Mouse (Mus musculus) MEL (cell line): ENCODE data around the gene Mad2l2. TPM values are rescaled to one million over a fixed set of nuclear protein-coding genes. Genes with fewer than 3 reads are reported as not detected.

Experiments used
- DNase-seq: peaks from one replicate; pipeline ENCODE4 v3.0.0; 2011; ENCODE audit warnings: low read depth, low spot score
- H3K27ac ChIP-seq: 2 replicates; pipeline ENCODE4 v1.5.1; 2012; ENCODE audit warnings: low read depth, mild to moderate bottlenecking, control low read depth, low read length, moderate library complexity; ENCODE audit not compliant: control insufficient read depth
- H3K27me3 ChIP-seq, 2 experiments: fragments of 150-350 bp in 1 of 2; sonication (generic) in 1 of 2; 2 replicates each; pipeline ENCODE4 v1.6.1; 2012; ENCODE audit warnings: low read length in 2 of 2, mild to moderate bottlenecking in 2 of 2, improper control_type of control experiment in 1 of 2, moderate library complexity in 1 of 2; ENCODE audit not compliant: insufficient read depth in 2 of 2, control insufficient read depth in 1 of 2
- H3K36me3 ChIP-seq, 2 experiments: 2 replicates each; pipeline ENCODE4 v1.6.1; 2012 to 2014; ENCODE audit warnings: low read length in 2 of 2, improper control_type of control experiment in 1 of 2, inconsistent platforms in 1 of 2, mild to moderate bottlenecking in 1 of 2; ENCODE audit not compliant: insufficient read depth in 2 of 2, control insufficient read depth in 1 of 2
- H3K4me1 ChIP-seq, 2 experiments: fragments of 150-350 bp in 1 of 2; sonication (generic) in 1 of 2; 2 replicates each; pipeline ENCODE4 v1.6.1; 2012; ENCODE audit warnings: low read length in 2 of 2, improper control_type of control experiment in 1 of 2, mild to moderate bottlenecking in 1 of 2; ENCODE audit not compliant: insufficient read depth in 2 of 2, control insufficient read depth in 1 of 2
- H3K4me3 ChIP-seq, 2 experiments: fragments of 150-350 bp in 1 of 2; sonication (generic) in 1 of 2; 2 replicates each; pipeline ENCODE4 v1.5.1; 2012; ENCODE audit warnings: low read depth in 2 of 2, low read length in 2 of 2, mild to moderate bottlenecking in 2 of 2, moderate library complexity in 2 of 2, control low read depth in 1 of 2, improper control_type of control experiment in 1 of 2; ENCODE audit not compliant: control insufficient read depth in 1 of 2, insufficient read depth in 1 of 2
- H3K79me2 ChIP-seq: 2 replicates; pipeline ENCODE4 v1.6.1; 2012; ENCODE audit warnings: mild to moderate bottlenecking, low read length, moderate library complexity; ENCODE audit not compliant: control insufficient read depth, poor library complexity, insufficient read depth
- H3K9ac ChIP-seq: 2 replicates; pipeline ENCODE4 v1.6.1; 2012; ENCODE audit warnings: low read depth, mild to moderate bottlenecking, control low read depth, low read length, moderate library complexity; ENCODE audit not compliant: control insufficient read depth, poor library complexity, severe bottlenecking
- H3K9me3 ChIP-seq: fragments of 150-350 bp; sonication (generic); replicated peaks from 2 replicates; pipeline ENCODE4 v1.6.1; 2012; ENCODE audit warnings: mild to moderate bottlenecking, low read length, improper control_type of control experiment, moderate library complexity; ENCODE audit not compliant: insufficient read depth
- CHD2 ChIP-seq: IDR thresholded peaks from 2 replicates; pipeline ENCODE4 v1.6.1; 2011; ENCODE audit warnings: low read length, improper control_type of control experiment
- CTCF ChIP-seq, 3 experiments: IDR thresholded peaks in 2 of 3; conservative IDR thresholded peaks in 1 of 3; 2 replicates each; pipeline ENCODE4 v1.5.1; 2011 to 2012; ENCODE audit warnings: low read length in 3 of 3, low read depth in 2 of 3, mild to moderate bottlenecking in 2 of 3, improper control_type of control experiment in 1 of 3, inconsistent platforms in 1 of 3, mixed read lengths in 1 of 3, moderate library complexity in 1 of 3; ENCODE audit not compliant: control insufficient read depth in 1 of 3, insufficient read depth in 1 of 3, poor library complexity in 1 of 3, severe bottlenecking in 1 of 3
- HCFC1 ChIP-seq: IDR thresholded peaks from 2 replicates; pipeline ENCODE4 v1.6.1; 2012; ENCODE audit warnings: low read depth, mild to moderate bottlenecking, inconsistent platforms, low read length, improper control_type of control experiment, moderate library complexity
- JUND ChIP-seq: IDR thresholded peaks from 2 replicates; pipeline ENCODE4 v1.6.1; 2011; ENCODE audit warnings: low read depth, mild to moderate bottlenecking, improper control_type of control experiment, low read length
- MAFK ChIP-seq: IDR thresholded peaks from 2 replicates; pipeline ENCODE4 v1.6.1; 2011; ENCODE audit warnings: low read depth, mild to moderate bottlenecking, low read length, improper control_type of control experiment, borderline replicate concordance
- MAX ChIP-seq: IDR thresholded peaks from 2 replicates; pipeline ENCODE4 v1.6.1; 2011; ENCODE audit warnings: low read length, improper control_type of control experiment
- MYB ChIP-seq: IDR thresholded peaks from 2 replicates; pipeline ENCODE4 v1.6.1; 2011; ENCODE audit warnings: mild to moderate bottlenecking, low read depth, low read length, improper control_type of control experiment
- MYC ChIP-seq: IDR thresholded peaks from 2 replicates; pipeline ENCODE4 v1.6.1; 2011; ENCODE audit warnings: low read depth, mild to moderate bottlenecking, low read length, improper control_type of control experiment, moderate library complexity
- RAD21 ChIP-seq: IDR thresholded peaks from 2 replicates; pipeline ENCODE4 v1.6.1; 2011; ENCODE audit warnings: mild to moderate bottlenecking, low read depth, low read length, improper control_type of control experiment
- SIN3A ChIP-seq: IDR thresholded peaks from 2 replicates; pipeline ENCODE4 v1.6.1; 2012; ENCODE audit warnings: low read length, improper control_type of control experiment, inconsistent platforms
- SMC3 ChIP-seq: IDR thresholded peaks from 2 replicates; pipeline ENCODE4 v1.6.1; 2011; ENCODE audit warnings: low read depth, low read length, improper control_type of control experiment
- TAL1 ChIP-seq: IDR thresholded peaks from 2 replicates; pipeline ENCODE4 v1.6.1; 2012; ENCODE audit warnings: mild to moderate bottlenecking, inconsistent platforms, low read length, moderate library complexity, mixed read lengths
- TCF12 ChIP-seq: IDR thresholded peaks from 2 replicates; pipeline ENCODE4 v1.6.1; 2014; ENCODE audit warnings: low read depth, mild to moderate bottlenecking, inconsistent platforms, low read length, improper control_type of control experiment, moderate library complexity
- UBTF ChIP-seq: IDR thresholded peaks from 2 replicates; pipeline ENCODE4 v1.6.1; 2012; ENCODE audit warnings: low read depth, mild to moderate bottlenecking, inconsistent platforms, low read length, improper control_type of control experiment, moderate library complexity, borderline replicate concordance; ENCODE audit not compliant: insufficient read depth
- USF2 ChIP-seq, 2 experiments: IDR thresholded peaks; 2 replicates each; pipeline ENCODE4 v1.6.1; 2011 to 2012; ENCODE audit warnings: improper control_type of control experiment in 2 of 2, low read length in 2 of 2, borderline replicate concordance in 1 of 2, inconsistent platforms in 1 of 2, low read depth in 1 of 2, mild to moderate bottlenecking in 1 of 2; ENCODE audit not compliant: insufficient read depth in 1 of 2
- ZC3H11A ChIP-seq: IDR thresholded peaks from 2 replicates; pipeline ENCODE4 v1.6.1; 2012; ENCODE audit warnings: low read depth, mild to moderate bottlenecking, inconsistent platforms, low read length, improper control_type of control experiment
- ZKSCAN1 ChIP-seq: IDR thresholded peaks from 2 replicates; pipeline ENCODE4 v1.6.1; 2012; ENCODE audit warnings: low read depth, mild to moderate bottlenecking, inconsistent platforms, low read length, improper control_type of control experiment, moderate library complexity
- ZNF384 ChIP-seq: IDR thresholded peaks from 2 replicates; pipeline ENCODE4 v1.6.1; 2012; ENCODE audit warnings: low read depth, mild to moderate bottlenecking, inconsistent platforms, low read length, improper control_type of control experiment
- polyA plus RNA-seq, 2 experiments: library from polyadenylated mRNA; stranded (reverse) in 1 of 2; unstranded in 1 of 2; fragments of >175 nt in 1 of 2; fragments of >200 nt in 1 of 2; gene quantifications; 2 replicates each; pipeline versions ENCODE4 v1.2.1 to v1.2.4; 2012; ENCODE audit warnings: low replicate concordance in 2 of 2, low read depth in 1 of 2; ENCODE audit not compliant: insufficient read length in 2 of 2, insufficient read depth in 1 of 2, missing spikeins in 1 of 2
- total RNA-seq: library from RNA; depleted of rRNA; stranded (reverse); fragments of 300-350 nt; gene quantifications from 2 replicates; pipeline ENCODE4 v1.2.3, GENCODE M21; 2012

The Mad2l2 gene
- total and polyA plus RNA-seq, 3 experiments, result 28.6 to 44.8 TPM; not detected in 1

DNA sequence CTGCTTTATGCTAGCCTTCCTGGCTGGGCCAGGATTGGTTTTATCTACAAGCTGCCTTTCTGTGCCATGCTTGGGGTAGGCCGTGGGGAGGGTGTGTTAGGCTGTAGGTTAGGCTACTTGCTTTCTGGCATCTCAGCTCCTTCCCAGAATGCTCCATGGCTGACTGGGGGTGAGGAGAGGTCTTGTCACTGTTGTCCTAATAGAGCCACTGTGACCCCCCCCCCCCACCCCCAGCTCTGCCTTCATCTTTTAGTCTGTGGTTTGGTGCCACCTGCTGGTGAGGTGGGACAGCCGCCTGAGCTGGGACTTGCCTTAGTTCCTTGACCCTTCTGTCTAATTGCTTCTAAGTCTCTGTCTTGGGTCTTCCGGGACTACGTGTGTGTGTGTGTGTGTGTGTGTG lies 36.8 kb downstream of the Mad2l2 start:
- no peaks in the 10 kb centered on the region for H3K36me3 ChIP-seq
- no peaks in the 10 kb centered on the region for H3K9me3 ChIP-seq
- no peaks in the 10 kb centered on the region for H3K79me2 ChIP-seq
- H3K27ac ChIP-seq, result no peak overlapping the region
- no peak overlapping the region for H3K9ac ChIP-seq
- H3K4me1 ChIP-seq, result no peaks in the 10 kb centered on the region; a peak in 2 of 4 replicates
- TF ChIP-seq SIN3A, result no peak
- TF ChIP-seq ZKSCAN1, result no peak
- no peak for TF ChIP-seq USF2 (IDR thresholded peaks at IDR 0.05; ENCODE audit: borderline replicate concordance in 1 of 2, insufficient read depth in 1 of 2, low read depth in 1 of 2, low read length in 2 of 2)
- TF ChIP-seq ZC3H11A, result 0 out of 2 replicates have a peak, but pooled peaks have one; percentile 22
- TF ChIP-seq CHD2, result no peak
- peak in 2 of 3 experiments; percentile 70 to 78; a peak in 5 of 6 replicates for TF ChIP-seq CTCF (IDR thresholded peaks at IDR 0.05 in 2 of 3, conservative IDR thresholded peaks at IDR 0.05 in 1 of 3; ENCODE audit: control insufficient read depth in 1 of 3, insufficient read depth in 1 of 3, low read depth in 2 of 3, low read length in 3 of 3, poor library complexity in 1 of 3, severe bottlenecking in 1 of 3)
- TF ChIP-seq TCF12, result no peak
- TF ChIP-seq RAD21, result peak; percentile 57
- TF ChIP-seq UBTF, result no peak
- TF ChIP-seq MYB, result no peak
- TF ChIP-seq SMC3, result peak; percentile 74
- H3K4me3 ChIP-seq, result no peak overlapping the region
- no peaks in the 10 kb centered on the region for H3K27me3 ChIP-seq
- DNase-seq, result peak; percentile 61

DNA sequence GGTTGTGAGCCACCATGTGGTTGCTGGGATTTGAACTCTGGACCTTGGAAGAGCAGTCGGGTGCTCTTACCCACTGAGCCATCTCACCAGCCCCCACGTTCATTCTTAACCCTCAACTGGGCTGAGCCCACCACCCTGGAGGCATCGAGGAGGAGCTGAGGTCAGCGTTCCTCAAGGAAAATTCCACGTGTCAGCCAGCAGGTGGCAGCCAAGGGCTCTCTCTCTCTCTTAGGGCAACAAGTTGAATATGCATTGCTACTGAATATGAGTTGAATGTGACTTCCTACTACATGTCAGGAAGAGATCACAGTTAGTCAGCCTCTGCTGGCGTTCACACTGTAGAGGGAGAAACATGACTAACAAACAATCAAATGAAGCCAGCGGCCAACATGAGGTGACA lies 38.1 kb downstream of the Mad2l2 start:
- no peak overlapping the region for H3K27ac ChIP-seq
- no peaks in the 10 kb centered on the region for H3K79me2 ChIP-seq
- no peaks in the 10 kb centered on the region for H3K9me3 ChIP-seq
- no peak overlapping the region for H3K9ac ChIP-seq
- H3K4me3 ChIP-seq, result no peak overlapping the region
- TF ChIP-seq RAD21 (peak; percentile 66), ZNF384 (0 out of 2 replicates have a peak, but pooled peaks have one; percentile 12), SMC3 (peak; percentile 75), MAFK (peak; percentile 67), JUND (0 out of 2 replicates have a peak, but pooled peaks have one; percentile 21), MAX (peak; percentile 83), HCFC1 (no peak), ZC3H11A (peak; percentile 51), USF2 (IDR thresholded peaks at IDR 0.05; ENCODE audit: borderline replicate concordance in 1 of 2, insufficient read depth in 1 of 2, low read depth in 1 of 2, low read length in 2 of 2) (no peak), MYC (0 out of 2 replicates have a peak, but pooled peaks have one; percentile 63), SIN3A (0 out of 2 replicates have a peak, but pooled peaks have one; percentile 34), CTCF (IDR thresholded peaks at IDR 0.05 in 2 of 3, conservative IDR thresholded peaks at IDR 0.05 in 1 of 3; ENCODE audit: control insufficient read depth in 1 of 3, insufficient read depth in 1 of 3, low read depth in 2 of 3, low read length in 3 of 3, poor library complexity in 1 of 3, severe bottlenecking in 1 of 3) (peak; percentile 67 to 79 (median 74); a peak in 5 of 6 replicates), TAL1 (no peak)
- peak; percentile 78 for DNase-seq
- H3K36me3 ChIP-seq, result no peaks in the 10 kb centered on the region
- no peaks in the 10 kb centered on the region for H3K27me3 ChIP-seq
- H3K4me1 ChIP-seq, result no peaks in the 10 kb centered on the region; a peak in 2 of 4 replicates
